Mouse (Mus musculus) right cerebral cortex, adult 18-20 months (tissue): ENCODE measurements at regions not wholly inside any gene's neighbourhood (a gene's known extent, or its start where the extent isn't known, plus 50 kb on each side); places are given as distances from the start of the nearest gene placed in this dataset.

Experiments
- DNase-seq: peaks from one replicate; pipeline ENCODE4 v3.0.0; 2022; ENCODE audit warnings: mixed read lengths

GRCm38 (mm10) chr6:47354515-47354914 is 98.7 kb upstream of the Cul1 start:
- DNase-seq: no peak

- no peak for DNase-seq
Observed at GRCm38 (mm10) chr6:47355500-47355899, 97.7 kb upstream of the Cul1 start.

- no peak for DNase-seq
Observed at GRCm38 (mm10) chr6:47356500-47356899, 96.7 kb upstream of the Cul1 start.

- DNase-seq: peak; percentile 19
Observed at GRCm38 (mm10) chr6:47358686-47359085, 94.5 kb upstream of the Cul1 start.

- no peak for DNase-seq
Observed at GRCm38 (mm10) chr6:47364002-47364401, 89.2 kb upstream of the Cul1 start.

- DNase-seq: no peak
Observed at GRCm38 (mm10) chr6:47364556-47364955, 88.6 kb upstream of the Cul1 start.

GRCm38 (mm10) chr6:47365651-47366645 is 87.2 kb upstream of the Cul1 start:
- no peak for DNase-seq

GRCm38 (mm10) chr6:47367461-47367860 is 85.7 kb upstream of the Cul1 start:
- no peak for DNase-seq

GRCm38 (mm10) chr6:47375705-47376104 is 77.5 kb upstream of the Cul1 start:
- DNase-seq: no peak

- no peak for DNase-seq
Observed at GRCm38 (mm10) chr6:47381451-47381850, 71.7 kb upstream of the Cul1 start.

- no peak for DNase-seq
Observed at GRCm38 (mm10) chr6:47386550-47386949, 66.6 kb upstream of the Cul1 start.

- no peak for DNase-seq
Observed at GRCm38 (mm10) chr6:47389908-47390307, 63.3 kb upstream of the Cul1 start.

- peak; percentile 76 for DNase-seq
Observed at GRCm38 (mm10) chr6:47390436-47391002, 62.7 kb upstream of the Cul1 start.

- no peak for DNase-seq
Observed at GRCm38 (mm10) chr6:47391014-47391802, 62.0 kb upstream of the Cul1 start.

GRCm38 (mm10) chr6:47395465-47396337 is 57.5 kb upstream of the Cul1 start:
- DNase-seq: no peak
